Mouse (Mus musculus) CH12.LX (cell line): ENCODE results near the gene Ptprm.

Experiments used
- CTCF ChIP-seq, 2 experiments: IDR thresholded peaks in 1 of 2; conservative IDR thresholded peaks in 1 of 2; 2 replicates each; pipeline ENCODE4 v1.5.1; 2011 to 2012; ENCODE audit warnings: low read depth in 2 of 2, low read length in 2 of 2, improper control_type of control experiment in 1 of 2, inconsistent platforms in 1 of 2, mild to moderate bottlenecking in 1 of 2, moderate library complexity in 1 of 2
- EP300 ChIP-seq: IDR thresholded peaks from 2 replicates; pipeline ENCODE4 v1.6.1; 2011; ENCODE audit warnings: low read length, improper control_type of control experiment
- JUND ChIP-seq: conservative IDR thresholded peaks from 2 replicates; pipeline ENCODE4 v1.6.1; 2011; ENCODE audit warnings: low read depth, low read length, improper control_type of control experiment
- MAX ChIP-seq: IDR thresholded peaks from 2 replicates; pipeline ENCODE4 v1.6.1; 2011; ENCODE audit warnings: low read length, improper control_type of control experiment
- POLR2A ChIP-seq: IDR thresholded peaks from 2 replicates; pipeline ENCODE4 v1.6.1; 2011; ENCODE audit warnings: low read depth, mild to moderate bottlenecking, improper control_type of control experiment, low read length
- RAD21 ChIP-seq: IDR thresholded peaks from 2 replicates; pipeline ENCODE4 v1.6.1; 2011; ENCODE audit warnings: low read depth, mild to moderate bottlenecking, low read length, improper control_type of control experiment, moderate library complexity
- RCOR1 ChIP-seq: conservative IDR thresholded peaks from 2 replicates; pipeline ENCODE4 v1.6.1; 2012; ENCODE audit warnings: low read depth, mild to moderate bottlenecking, inconsistent platforms, low read length, improper control_type of control experiment
- SIN3A ChIP-seq: IDR thresholded peaks from 2 replicates; pipeline ENCODE4 v1.6.1; 2012; ENCODE audit warnings: low read length, improper control_type of control experiment, inconsistent platforms
- USF1 ChIP-seq: IDR thresholded peaks from 2 replicates; pipeline ENCODE4 v1.6.1; 2014; ENCODE audit warnings: low read depth, mild to moderate bottlenecking, inconsistent platforms, low read length, improper control_type of control experiment

DNA sequence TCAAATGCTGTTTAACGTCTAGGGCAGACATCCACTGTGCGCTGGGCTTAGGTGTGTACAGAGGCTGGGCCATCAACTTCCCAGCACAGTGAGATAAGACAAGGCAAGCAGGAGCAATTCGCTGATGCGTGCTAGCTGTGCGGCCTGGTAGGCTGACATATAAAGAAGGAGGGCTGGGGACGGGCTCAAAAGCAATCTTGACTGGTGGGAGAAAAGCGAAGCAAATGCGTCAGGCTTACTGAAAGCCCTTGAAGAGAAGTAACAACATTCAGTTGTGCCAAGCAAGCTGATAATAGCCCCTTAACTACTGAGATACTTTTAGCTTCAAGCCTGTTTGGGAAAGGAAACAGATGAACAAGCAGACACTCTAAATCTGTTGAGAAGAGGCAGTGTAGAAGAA, 217.8 kb downstream of the Ptprm start:
- TF ChIP-seq RAD21 = no peak
- no peak for TF ChIP-seq EP300
- TF ChIP-seq CTCF (conservative IDR thresholded peaks at IDR 0.05 in 1 of 2, IDR thresholded peaks at IDR 0.05 in 1 of 2; ENCODE audit: low read depth in 2 of 2, low read length in 2 of 2) = no peak
- TF ChIP-seq MAX = no peak
- no peak for TF ChIP-seq RCOR1
- TF ChIP-seq JUND = no peak
- TF ChIP-seq USF1 = no peak
- no peak for TF ChIP-seq SIN3A
- no peak for TF ChIP-seq POLR2A
